Mouse (Mus musculus) cortical plate, adult 2 months (tissue): ENCODE data around the gene Vmn2r43. TPM values are rescaled to one million over a fixed set of nuclear protein-coding genes. Genes with fewer than 3 reads are reported as not detected.
"Not testable (repeated sequence)": the region's sequence is repeated elsewhere in the genome, so short reads cannot be mapped to it uniquely, and the experiment has no call there.

Experiments used
- H3K27ac ChIP-seq: fragments of 200-500 bp; 2 replicates; pipeline ENCODE4 v1.5.1; 2012; ENCODE audit warnings: low read length, control low read depth, inconsistent platforms; ENCODE audit not compliant: insufficient read depth
- H3K4me1 ChIP-seq: fragments of 200-500 bp; 2 replicates; pipeline ENCODE4 v1.6.1; 2011; ENCODE audit warnings: low read length; ENCODE audit not compliant: control insufficient read depth, insufficient read depth
- H3K4me3 ChIP-seq: fragments of 200-500 bp; 2 replicates; pipeline ENCODE4 v1.5.1; 2011; ENCODE audit warnings: mild to moderate bottlenecking, low read length, control low read depth; ENCODE audit not compliant: insufficient read depth
- polyA plus RNA-seq: library from polyadenylated mRNA; depleted of rRNA; stranded (reverse); fragments of >200 nt; gene quantifications from 2 replicates; pipeline ENCODE4 v1.2.3, GENCODE M21; 2012; rRNA removed

Vmn2r43 gene
- polyA plus RNA-seq = not detected in 2 replicates

DNA sequence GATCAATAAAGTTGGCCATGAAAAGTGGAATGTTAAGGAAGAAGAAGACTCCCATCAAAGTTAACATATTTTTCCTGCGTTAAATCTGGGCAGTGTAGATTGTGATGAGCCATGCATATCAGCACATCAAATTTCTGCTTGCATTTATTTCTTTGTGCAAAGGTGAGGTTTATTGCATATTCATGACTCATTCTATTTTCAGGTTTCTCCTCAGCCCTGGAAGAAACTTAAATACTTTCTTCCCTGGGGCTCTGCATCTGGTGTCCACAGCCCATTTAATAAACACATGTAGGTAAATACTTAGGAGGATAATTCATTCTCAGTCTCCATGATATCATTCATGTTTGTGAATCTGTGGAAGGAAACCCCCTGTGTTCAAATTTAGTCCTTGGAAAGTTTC is at the start of gene Vmn2r43:
Vmn2r43 (minus strand) TSS at position 101 of the 400 bp plus-strand sequence.
- not testable (repeated sequence) for H3K4me1 ChIP-seq, H3K27ac ChIP-seq, H3K4me3 ChIP-seq

DNA sequence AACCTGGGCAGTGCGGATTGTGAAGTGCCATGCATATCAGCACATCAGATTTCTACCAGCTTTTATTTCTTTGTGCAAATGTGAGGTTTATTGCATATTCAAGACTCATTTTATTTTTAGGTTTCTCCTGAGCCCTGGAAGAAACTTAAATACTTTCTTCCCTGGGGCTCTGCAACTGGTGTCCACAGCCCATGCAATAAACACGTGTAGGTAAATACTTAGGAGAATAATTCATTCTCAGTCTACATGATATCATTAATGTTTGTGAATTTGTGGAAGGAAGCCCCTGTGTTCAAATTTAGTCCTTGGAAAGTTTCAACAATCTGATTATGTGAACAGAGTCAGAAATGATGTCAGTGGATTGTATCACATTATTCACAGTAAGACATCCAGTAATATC is 60.2 kb downstream of the Vmn2r43 start, which contains the start of gene Vmn2r42:
Vmn2r42 (minus strand) TSS at position 101 of the 400 bp plus-strand sequence.
- H3K27ac ChIP-seq, H3K4me1 ChIP-seq, H3K4me3 ChIP-seq: not testable (repeated sequence)

Other genes starting within 250 kb of the Vmn2r43 start
- not detected in 2 replicates for gene Vmn2r41, start 98.9 kb downstream of the Vmn2r43 start, polyA plus RNA-seq
- gene Vmn2r42, start 60.3 kb downstream of the Vmn2r43 start, polyA plus RNA-seq = not detected in 2 replicates
- not detected in 2 replicates for gene Vmn2r44, start 122.7 kb upstream of the Vmn2r43 start, polyA plus RNA-seq
- gene Vmn2r45, start 228.5 kb upstream of the Vmn2r43 start, polyA plus RNA-seq = not detected in 2 replicates